Mouse (Mus musculus) layer of hippocampus, adult 2 months (tissue): ENCODE results near the gene Col4a6. TPM values are rescaled to one million over a fixed set of nuclear protein-coding genes. Genes with fewer than 3 reads are reported as not detected.

Experiments used
- DNase-seq, 2 experiments: peaks; one replicate each; pipeline ENCODE4 v3.0.0; 2022; ENCODE audit warnings: low spot score in 2 of 2
- H3K27ac ChIP-seq: fragments of 200-600 bp; 2 replicates; pipeline ENCODE4 v1.8.1; 2022
- H3K4me3 ChIP-seq: fragments of 200-600 bp; 2 replicates; pipeline ENCODE4 v1.8.1; 2022; ENCODE audit warnings: mild to moderate bottlenecking
- CTCF ChIP-seq: fragments of 200-600 bp; conservative IDR thresholded peaks from 2 replicates; pipeline ENCODE4 v1.8.1; 2022; ENCODE audit warnings: antibody characterized with exemption, mild to moderate bottlenecking, moderate library complexity
- total RNA-seq, 2 experiments: library from RNA; stranded (reverse); gene quantifications; 2 replicates each; pipeline ENCODE4 v1.2.3; 2021

Gene Col4a6
- total RNA-seq, 2 experiments from 2014 or later = 1.1 to 1.2 TPM

DNA sequence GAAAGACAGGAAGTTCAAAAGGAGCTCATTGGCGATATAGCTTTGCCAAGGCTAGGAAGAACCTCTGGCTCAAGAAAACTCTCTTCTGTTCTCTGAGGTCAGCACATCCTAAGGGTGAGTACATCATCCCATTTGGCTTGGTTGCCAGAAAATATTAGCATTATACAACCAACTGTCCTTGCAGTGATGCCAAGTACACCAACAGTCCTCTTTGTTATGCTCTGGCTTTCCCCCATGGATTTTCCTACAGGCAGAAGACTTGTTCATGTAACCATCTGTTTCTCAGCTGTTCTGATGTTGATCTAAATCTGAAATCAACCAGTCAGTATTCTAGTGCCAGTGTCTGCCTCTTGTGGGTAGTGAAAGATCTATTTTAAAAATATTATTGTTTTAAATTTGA, 103.6 kb downstream of the Col4a6 start:
- Histone ChIP-seq H3K4me3 (no peak overlapping the region), H3K27ac (no peak overlapping the region)
- DNase-seq = peak; percentile 15 to 28
- no peak; the same call in 1 of the 2 replicates for TF ChIP-seq CTCF

- no peak for DNase-seq
- Histone ChIP-seq H3K27ac (no peak overlapping the region), H3K4me3 (no peak overlapping the region)
- TF ChIP-seq CTCF = no peak
These were observed 110.5 kb downstream of the Col4a6 start for GRCm38 (mm10) chrX:141363331-141363730.

- no peak for TF ChIP-seq CTCF
- Histone ChIP-seq H3K4me3 (no peak overlapping the region), H3K27ac (no peak overlapping the region)
- no peak for DNase-seq
These were observed 132.5 kb downstream of the Col4a6 start for GRCm38 (mm10) chrX:141341417-141341816.

GRCm38 (mm10) chrX:141328044-141328443, 145.8 kb downstream of the Col4a6 start:
- no peak overlapping the region for H3K27ac ChIP-seq
- no peak overlapping the region for H3K4me3 ChIP-seq

DNA sequence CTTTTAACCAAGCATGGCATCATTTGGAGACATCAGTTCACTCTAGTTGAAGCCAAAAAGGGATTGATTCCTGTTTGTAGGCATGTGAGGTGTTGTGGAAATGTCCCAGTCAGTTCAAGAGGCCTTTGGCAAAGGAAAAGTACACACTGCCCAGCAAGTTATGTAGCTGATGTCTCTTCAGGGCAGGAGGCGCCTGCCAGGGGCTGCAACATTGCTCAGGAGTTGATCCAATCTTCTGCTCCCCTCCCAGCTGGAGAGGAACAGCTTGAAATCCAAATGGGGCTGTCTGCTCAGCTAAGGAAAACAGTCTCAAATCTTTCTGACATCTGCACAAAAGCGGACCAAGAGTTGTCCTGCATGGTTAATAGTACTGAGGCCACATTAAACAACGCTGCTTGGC, 149.7 kb downstream of the Col4a6 start:
- no peak for DNase-seq
- H3K4me3 ChIP-seq = no peak overlapping the region
- TF ChIP-seq CTCF = no peak
- H3K27ac ChIP-seq = no peak overlapping the region

More at GRCm38 (mm10) chrX:141328044-141328443, 145.8 kb downstream of the Col4a6 start:
- TF ChIP-seq CTCF = no peak
- DNase-seq = no peak

GRCm38 (mm10) chrX:141316217-141316616, 157.7 kb downstream of the Col4a6 start:
- DNase-seq = no peak
- no peak for TF ChIP-seq CTCF
- H3K4me3 ChIP-seq = no peak overlapping the region
- H3K27ac ChIP-seq = no peak overlapping the region

- H3K4me3 ChIP-seq = no peak overlapping the region
- no peak overlapping the region for H3K27ac ChIP-seq
- no peak for DNase-seq
- no peak for TF ChIP-seq CTCF
These were observed 158.1 kb downstream of the Col4a6 start for GRCm38 (mm10) chrX:141315795-141316194.

DNA sequence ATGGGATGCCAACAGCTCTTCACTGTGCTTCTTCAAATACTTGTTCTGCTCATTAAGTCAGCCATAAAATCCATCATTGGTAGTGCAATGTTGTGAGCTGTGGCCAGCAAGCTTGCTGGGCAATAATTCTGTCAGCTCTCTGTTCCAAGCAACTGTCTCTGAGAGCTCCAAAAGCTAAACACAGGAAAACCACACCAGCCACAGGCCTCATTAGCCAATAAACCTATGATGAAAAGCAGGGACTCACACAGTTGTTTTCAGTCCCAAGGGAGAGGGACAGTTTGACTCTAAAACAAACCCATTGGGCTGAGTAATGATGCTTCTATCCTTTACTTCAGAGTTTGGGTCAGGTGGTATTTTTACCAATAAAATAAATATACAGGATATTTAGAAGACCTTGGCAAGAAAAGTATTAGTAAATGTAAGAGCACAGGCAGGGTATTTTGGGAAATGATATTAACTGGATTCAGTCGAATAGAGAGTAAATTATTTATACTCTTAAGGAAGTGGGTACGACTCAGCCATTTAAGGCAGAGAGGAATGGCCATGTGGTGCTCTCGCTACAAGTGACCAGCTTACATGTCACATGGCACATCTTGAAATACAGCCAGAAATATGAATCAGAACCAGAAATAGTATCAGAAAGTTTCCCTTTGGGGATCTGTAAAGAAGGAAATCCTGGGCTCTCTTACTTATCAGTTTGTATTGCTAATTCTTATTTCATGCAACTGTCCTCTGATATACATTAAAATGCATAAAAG, 181.0 kb downstream of the Col4a6 start:
- no peak overlapping the region for H3K27ac ChIP-seq
- TF ChIP-seq CTCF = no peak
- no peak overlapping the region for H3K4me3 ChIP-seq
- no peak for DNase-seq

- TF ChIP-seq CTCF = no peak
- DNase-seq = no peak
- Histone ChIP-seq H3K27ac (no peak overlapping the region), H3K4me3 (no peak overlapping the region)
These were observed 197.5 kb downstream of the Col4a6 start for GRCm38 (mm10) chrX:141276397-141276796.

DNA sequence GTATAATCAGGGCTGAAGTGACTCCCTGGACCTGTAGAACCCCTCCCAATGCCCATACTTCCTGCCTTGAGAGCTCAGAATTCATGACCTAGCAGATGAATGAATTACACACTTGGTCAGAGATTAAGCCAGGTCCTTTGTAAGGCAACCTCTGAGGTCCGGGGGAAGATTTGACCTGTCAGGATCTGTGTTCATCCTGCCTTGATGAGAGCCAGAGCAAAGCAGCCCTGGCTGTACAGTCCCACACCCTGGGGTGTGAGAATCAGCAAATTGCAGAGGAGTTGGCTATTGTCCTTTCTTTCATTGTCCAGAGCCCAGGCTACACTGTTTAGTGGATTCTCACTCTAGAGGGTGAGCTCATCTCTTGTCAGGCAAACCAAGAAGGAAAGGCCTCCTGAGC, 207.9 kb downstream of the Col4a6 start:
- H3K27ac ChIP-seq = no peak overlapping the region
- no peak for DNase-seq
- TF ChIP-seq CTCF = no peak
- no peak overlapping the region for H3K4me3 ChIP-seq

- no peak overlapping the region for H3K27ac ChIP-seq
- no peak overlapping the region for H3K4me3 ChIP-seq
- DNase-seq = no peak
- TF ChIP-seq CTCF = no peak
These were observed 224.2 kb downstream of the Col4a6 start for GRCm38 (mm10) chrX:141249636-141250035.

GRCm38 (mm10) chrX:141236564-141237333, 237.1 kb downstream of the Col4a6 start:
- H3K27ac ChIP-seq = no peak overlapping the region
- peak; percentile 74 for TF ChIP-seq CTCF
- peak; percentile 3 to 15 for DNase-seq
- no peak overlapping the region for H3K4me3 ChIP-seq

- DNase-seq = no peak
- no peak overlapping the region for H3K27ac ChIP-seq
- TF ChIP-seq CTCF = no peak
- H3K4me3 ChIP-seq = no peak overlapping the region
These were observed 245.7 kb downstream of the Col4a6 start for GRCm38 (mm10) chrX:141228169-141228568.
